Mouse (Mus musculus): ENCODE measurements around the gene Dnm3.

GRCm38 (mm10) chr1:162410207-162410965 lies 67.4 kb downstream of the Dnm3 start:
- TF ChIP-seq CTCF (IDR thresholded peaks at IDR 0.05; ENCODE audit: insufficient read depth, low read length): no peak
- no peak for TF ChIP-seq POLR2A (IDR thresholded peaks at IDR 0.05; ENCODE audit: borderline replicate concordance, extremely low read depth, low read depth, low read length)

Data from lung, adult 2 months (tissue).